Mouse (Mus musculus) intestine, embryonic 14.5 days (tissue): ENCODE results near the gene Bdnf. TPM values are rescaled to one million over a fixed set of nuclear protein-coding genes. Genes with fewer than 3 reads are reported as not detected.

Source experiments
- polyA plus RNA-seq: library from polyadenylated mRNA; unstranded; fragments of >200 nt; fragmentation: Nextera tagmentation; extraction: Ambion mirVana; gene quantifications from 2 replicates; pipeline ENCODE4 v1.2.1, GENCODE M21; 2014

Bdnf gene
- polyA plus RNA-seq, 1 experiment from 2014 or later: 4.2 TPM

Other genes starting within 250 kb of the Bdnf start
- gene Lin7c, start 216.2 kb downstream of the Bdnf start, polyA plus RNA-seq: 69.2 and 76.2 TPM in 2 replicates
- gene Lgr4, start 242.9 kb downstream of the Bdnf start, polyA plus RNA-seq: 47.3 and 48.8 TPM in 2 replicates